Mouse (Mus musculus) neural tube, embryonic 11.5 days (tissue): ENCODE data around the gene Mcts1. TPM values are rescaled to one million over a fixed set of nuclear protein-coding genes. Genes with fewer than 3 reads are reported as not detected.

ENCODE experiments used
- ATAC-seq: fragments of 200-750 bp; cut with Nextera tagmentation; 2 replicates; pipeline ENCODE4 v1.8.0; 2017; ENCODE audit warnings: moderate number of reproducible peaks, mild to moderate bottlenecking, moderate TSS enrichment, moderate library complexity; ENCODE audit not compliant: insufficient read depth, low FRiP score, low TSS enrichment
- DNase-seq: peaks from one replicate; pipeline ENCODE4 v3.0.0-alpha.2; 2015; ENCODE audit warnings: low spot score
- H3K27ac ChIP-seq: fragments of 300-500 bp; sonication (generic); 2 replicates; pipeline ENCODE4 v1.5.1; 2014; ENCODE audit warnings: low read depth, mild to moderate bottlenecking, low read length
- H3K27me3 ChIP-seq: fragments of 300-500 bp; sonication (generic); 2 replicates; pipeline ENCODE4 v1.6.1; 2014; ENCODE audit warnings: mild to moderate bottlenecking, low read length, mixed read lengths; ENCODE audit not compliant: control insufficient read depth, insufficient read depth
- H3K36me3 ChIP-seq: fragments of 300-500 bp; sonication (generic); 2 replicates; pipeline ENCODE4 v1.6.1; 2014; ENCODE audit warnings: mild to moderate bottlenecking, low read length, moderate library complexity, mixed read lengths; ENCODE audit not compliant: control insufficient read depth, insufficient read depth
- H3K4me1 ChIP-seq: fragments of 300-500 bp; sonication (generic); 2 replicates; pipeline ENCODE4 v1.6.1; 2014; ENCODE audit warnings: low read length, mixed read lengths; ENCODE audit not compliant: control insufficient read depth, insufficient read depth
- H3K4me2 ChIP-seq: fragments of 300-500 bp; sonication (generic); 2 replicates; pipeline ENCODE4 v1.6.1; 2014; ENCODE audit warnings: low read depth, mild to moderate bottlenecking, moderate library complexity
- H3K4me3 ChIP-seq: fragments of 300-500 bp; sonication (generic); 2 replicates; pipeline ENCODE4 v1.5.1; 2014; ENCODE audit warnings: low read depth, low read length
- H3K9ac ChIP-seq: fragments of 300-500 bp; sonication (generic); 2 replicates; pipeline ENCODE4 v1.6.1; 2014; ENCODE audit warnings: mild to moderate bottlenecking, low read length
- H3K9me3 ChIP-seq: fragments of 300-500 bp; sonication (generic); 2 replicates; pipeline ENCODE4 v1.6.1; 2016; ENCODE audit warnings: low read length; ENCODE audit not compliant: control insufficient read depth
- WGBS: fragments of 180-500 bp; shearing (Covaris S2); extraction: QIAGEN DNeasy Blood & Tissue Kit; methylation state at CpG from one replicate; pipeline ENCODE4 v1.1.7; 2014; 5-methylcytosine and 5-hydroxymethylcytosine counted together
- polyA plus RNA-seq: library from polyadenylated mRNA; unstranded; fragments of >200 nt; fragmentation: Nextera tagmentation; extraction: Ambion mirVana; gene quantifications from 2 replicates; pipeline ENCODE4 v1.2.1, GENCODE M21; 2014

The Mcts1 gene
- 102 TPM in 2 replicates for polyA plus RNA-seq

- Histone ChIP-seq H3K36me3 (no peaks in the 10 kb centered on the region), H3K27ac (peak within 1 kb of the TSS; percentile 67), H3K9me3 (no peaks in the 10 kb centered on the region), H3K27me3 (no peaks in the 10 kb centered on the region), H3K4me3 (peak within 1 kb of the TSS; percentile 43), H3K9ac (peak within 1 kb of the TSS; percentile 64), H3K4me2 (peak within 1 kb of the TSS; percentile 47), H3K4me1 (no peaks in the 10 kb centered on the region)
- DNase-seq = peak; percentile 78
- ATAC-seq = peak; percentile 89
- 16% methylated on average over 26 of the region's 26 CpGs for WGBS
Measured at GRCm38 (mm10) chrX:38600177-38600994, at the start of gene Mcts1. Gene Mcts1, plus strand, starts transcription at chrX:38600578.

- no peaks in the 10 kb centered on the region for H3K9me3 ChIP-seq
- DNase-seq (no peak), ATAC-seq (no peak)
- H3K27ac ChIP-seq = no peak overlapping the region
- H3K4me3 ChIP-seq = no peak overlapping the region
- no peak overlapping the region for H3K4me2 ChIP-seq
- H3K27me3 ChIP-seq = no peaks in the 10 kb centered on the region
- H3K9ac ChIP-seq = no peak overlapping the region
- no peaks in the 10 kb centered on the region for H3K36me3 ChIP-seq
- no peaks in the 10 kb centered on the region for H3K4me1 ChIP-seq
Measured at GRCm38 (mm10) chrX:38553255-38553654, 47.1 kb upstream of the Mcts1 start.

GRCm38 (mm10) chrX:38563941-38564541 lies 36.3 kb upstream of the Mcts1 start:
- ATAC-seq = 0 out of 2 replicates have a peak, but pooled peaks have one; percentile 10

GRCm38 (mm10) chrX:38564542-38565175 lies 35.7 kb upstream of the Mcts1 start:
- peak overlapping the region; percentile 68 for H3K27ac ChIP-seq
- H3K9ac ChIP-seq = peak overlapping the region; percentile 58
- no peaks in the 10 kb centered on the region for H3K9me3 ChIP-seq
- H3K4me2 ChIP-seq = peak overlapping the region; percentile 58
- ATAC-seq = peak; percentile 95
- 12% methylated on average over 38 of the region's 52 CpGs for WGBS
- H3K36me3 ChIP-seq = no peaks in the 10 kb centered on the region
- H3K4me1 ChIP-seq = no peaks in the 10 kb centered on the region
- peak overlapping the region; percentile 40 for H3K4me3 ChIP-seq
- no peaks in the 10 kb centered on the region for H3K27me3 ChIP-seq
- DNase-seq = peak; percentile 88

More at GRCm38 (mm10) chrX:38563941-38564541, 36.3 kb upstream of the Mcts1 start:
- Histone ChIP-seq H3K4me2 (peak overlapping the region; percentile 58), H3K9ac (peak overlapping the region; percentile 58), H3K4me3 (peak overlapping the region; percentile 40), H3K27me3 (no peaks in the 10 kb centered on the region), H3K4me1 (no peaks in the 10 kb centered on the region), H3K36me3 (no peaks in the 10 kb centered on the region), H3K27ac (peak overlapping the region; percentile 68), H3K9me3 (no peaks in the 10 kb centered on the region)
- 13% methylated on average over 15 of the region's 19 CpGs for WGBS
- no peak for DNase-seq

- no peaks in the 10 kb centered on the region for H3K27me3 ChIP-seq
- peak overlapping the region; percentile 58 for H3K9ac ChIP-seq
- H3K4me2 ChIP-seq = peak overlapping the region; percentile 41
- ATAC-seq (no peak), DNase-seq (no peak)
- peak overlapping the region; percentile 40 for H3K4me3 ChIP-seq
- H3K36me3 ChIP-seq = no peaks in the 10 kb centered on the region
- no peaks in the 10 kb centered on the region for H3K4me1 ChIP-seq
- 11% methylated on average over 7 of the region's 8 CpGs for WGBS
- H3K9me3 ChIP-seq = no peaks in the 10 kb centered on the region
- H3K27ac ChIP-seq = peak overlapping the region; percentile 68
Measured at GRCm38 (mm10) chrX:38565176-38565542, 35.2 kb upstream of the Mcts1 start.

- no peaks in the 10 kb centered on the region for H3K36me3 ChIP-seq
- DNase-seq = no peak
- no peaks in the 10 kb centered on the region for H3K4me1 ChIP-seq
- no peaks in the 10 kb centered on the region for H3K27me3 ChIP-seq
- 67% methylated on average over 6 of the region's 6 CpGs for WGBS
- ATAC-seq = no peak
- no peak overlapping the region for H3K27ac ChIP-seq
- no peaks in the 10 kb centered on the region for H3K9me3 ChIP-seq
- no peak overlapping the region for H3K9ac ChIP-seq
- H3K4me3 ChIP-seq = no peak overlapping the region
- H3K4me2 ChIP-seq = no peak overlapping the region
Measured at GRCm38 (mm10) chrX:38566521-38567205, 33.7 kb upstream of the Mcts1 start.

- H3K9ac ChIP-seq = no peak within 1 kb of the TSS
- H3K9me3 ChIP-seq = no peaks in the 10 kb centered on the region
- WGBS = 86% methylated on average over 15 of the region's 15 CpGs
- ATAC-seq = no peak
- DNase-seq = no peak
- H3K27me3 ChIP-seq = no peaks in the 10 kb centered on the region
- no peaks in the 10 kb centered on the region for H3K36me3 ChIP-seq
- H3K4me2 ChIP-seq = no peak within 1 kb of the TSS
- no peaks in the 10 kb centered on the region for H3K4me1 ChIP-seq
- H3K4me3 ChIP-seq = no peak within 1 kb of the TSS
- no peak within 1 kb of the TSS for H3K27ac ChIP-seq
Measured at GRCm38 (mm10) chrX:38576078-38576477, 24.3 kb upstream of the Mcts1 start, which contains the start of gene Cul4b. Gene Cul4b, minus strand, starts transcription at chrX:38576196.

GRCm38 (mm10) chrX:38581140-38581539 lies 19.2 kb upstream of the Mcts1 start:
- Histone ChIP-seq H3K27me3 (no peaks in the 10 kb centered on the region), H3K9me3 (no peaks in the 10 kb centered on the region), H3K4me1 (no peaks in the 10 kb centered on the region), H3K4me3 (no peak overlapping the region), H3K4me2 (no peak overlapping the region), H3K27ac (no peak overlapping the region), H3K9ac (no peak overlapping the region), H3K36me3 (no peaks in the 10 kb centered on the region)
- 93% methylated on average over 1 of the region's 1 CpGs for WGBS
- ATAC-seq (no peak), DNase-seq (no peak)
